ENCODE assay signal across 9 mouse cellular contexts in genomic region chr6:144917128-144917527, GRCm38 (mm10).
DNase-seq lines count a peak whose midpoint lies in the region; ATAC-seq and TF ChIP-seq lines count a peak whose summit lies in the region.
"Had no signal": no experiment of that assay in that cellular context is flagged by ENCODE, and none has a peak within 500 bp of the region (broad histone marks: within the 10 kb centered on the region; RNA-seq: fewer than 3 reads in every experiment).

No protein-coding gene starts in this region.

- no peak for TF ChIP-seq EP300 in MEL (IDR thresholded peaks at IDR 0.05; ENCODE audit: low read depth in 1 of 2, low read length in 2 of 2)

- 22% methylated on average over 8 of the region's 8 CpGs for WGBS in intestine, embryonic 16.5 days

- no peaks in the 10 kb centered on the region for H3K36me3 ChIP-seq in MEL (ENCODE audit: control insufficient read depth in 1 of 2, insufficient read depth in 2 of 2, low read length in 2 of 2)
- H3K36me3 ChIP-seq in intestine, embryonic 16.5 days (ENCODE audit: control insufficient read depth, insufficient read depth, low read length), result no peaks in the 10 kb centered on the region
- H3K36me3 ChIP-seq: embryonic facial prominence, embryonic 12.5 days had no signal

- no peak overlapping the region for H3K4me3 ChIP-seq in MEL (ENCODE audit: control insufficient read depth in 1 of 2, insufficient read depth in 1 of 2, low read depth in 2 of 2, low read length in 2 of 2)
- H3K4me3 ChIP-seq in intestine, embryonic 16.5 days (ENCODE audit: low read length), result no peak overlapping the region
- H3K4me3 ChIP-seq: embryonic facial prominence, embryonic 12.5 days; heart, adult 2 months had no signal

- no peaks in the 10 kb centered on the region for H3K9me3 ChIP-seq in MEL (replicated peaks; ENCODE audit: insufficient read depth, low read length)
- no peaks in the 10 kb centered on the region for H3K9me3 ChIP-seq in intestine, embryonic 16.5 days (ENCODE audit: control insufficient read depth, low read length)
- H3K9me3 ChIP-seq: embryonic facial prominence, embryonic 12.5 days had no signal

- H3K4me1 ChIP-seq in MEL (ENCODE audit: control insufficient read depth in 1 of 2, insufficient read depth in 2 of 2, low read length in 2 of 2), result no peaks in the 10 kb centered on the region
- peaks cover 4% of the 10 kb centered on the region; the same call in 1 of the 2 replicates for H3K4me1 ChIP-seq in intestine, embryonic 16.5 days (ENCODE audit: control insufficient read depth, insufficient read depth, low read length)

- DNase-seq in MEL (ENCODE audit: low read depth, low spot score) (peak; percentile 33), ZHBTc4 (ENCODE audit: low read depth, low spot score) (peak; percentile 71)
- peak; percentile 60 for DNase-seq in lung, postnatal 36 days
- no peak for DNase-seq in thymus, postnatal 14 days
- no peak for DNase-seq in cerebellum, adult 9-11 months

- no peaks in the 10 kb centered on the region for H3K79me2 ChIP-seq in MEL (ENCODE audit: control insufficient read depth, insufficient read depth, low read length, poor library complexity)

- TF ChIP-seq RAD21 in MEL (IDR thresholded peaks at IDR 0.05; ENCODE audit: low read depth, low read length), result no peak

- no peak for TF ChIP-seq POLR2A in MEL (IDR thresholded peaks at IDR 0.05; ENCODE audit: control insufficient read depth in 1 of 2, insufficient read depth in 1 of 2, low read depth in 1 of 2, low read length in 2 of 2, poor library complexity in 1 of 2)

- ATAC-seq in intestine, embryonic 16.5 days, result peak; percentile 89
- no peak for ATAC-seq in frontal cortex, adult (ENCODE audit: low TSS enrichment)

- no peak overlapping the region for H3K9ac ChIP-seq in MEL (ENCODE audit: control insufficient read depth, low read depth, low read length, poor library complexity, severe bottlenecking)
- no peak overlapping the region for H3K9ac ChIP-seq in intestine, embryonic 16.5 days (ENCODE audit: low read depth, low read length)
- H3K9ac ChIP-seq: embryonic facial prominence, embryonic 12.5 days had no signal

- no peak overlapping the region for H3K27ac ChIP-seq in MEL (ENCODE audit: control insufficient read depth, low read depth, low read length)
- H3K27ac ChIP-seq in intestine, embryonic 16.5 days (ENCODE audit: low read length), result no peak overlapping the region
- H3K27ac ChIP-seq: embryonic facial prominence, embryonic 12.5 days; heart, adult 2 months had no signal

- no peaks in the 10 kb centered on the region for H3K27me3 ChIP-seq in MEL (ENCODE audit: control insufficient read depth in 1 of 2, insufficient read depth in 2 of 2, low read length in 2 of 2)
- no peaks in the 10 kb centered on the region for H3K27me3 ChIP-seq in intestine, embryonic 16.5 days (replicated peaks; ENCODE audit: control insufficient read depth, insufficient read depth, low read length)
- H3K27me3 ChIP-seq: embryonic facial prominence, embryonic 12.5 days had no signal

- no peak overlapping the region for H3K4me2 ChIP-seq in intestine, embryonic 16.5 days (ENCODE audit: low read depth, low read length)
- H3K4me2 ChIP-seq: embryonic facial prominence, embryonic 12.5 days had no signal

- no peak for TF ChIP-seq CTCF in MEL (IDR thresholded peaks at IDR 0.05 in 2 of 3, conservative IDR thresholded peaks at IDR 0.05 in 1 of 3; ENCODE audit: control insufficient read depth in 1 of 3, insufficient read depth in 1 of 3, low read depth in 2 of 3, low read length in 3 of 3, poor library complexity in 1 of 3, severe bottlenecking in 1 of 3)

TF ChIP-seq in MEL, 35 proteins besides CTCF, POLR2A, EP300 and RAD21:
- TF ChIP-seq TAL1 (IDR thresholded peaks at IDR 0.05; ENCODE audit: low read length) (no peak), ZMIZ1 (IDR thresholded peaks at IDR 0.05; ENCODE audit: low read depth, low read length) (no peak), SIN3A (IDR thresholded peaks at IDR 0.05; ENCODE audit: low read length) (no peak)

Comparison
In these comparisons a context has a peak if more than half of its experiments do, and no peak if none do; other contexts are left out.
1. DNase-seq: peak in MEL (single experiment), ZHBTc4 (single experiment) and lung, postnatal 36 days (single experiment); none in thymus, postnatal 14 days (single experiment) and cerebellum, adult 9-11 months (single experiment).